Mouse (Mus musculus) G1E (cell line): ENCODE results near the gene Katnbl1. TPM values are rescaled to one million over a fixed set of nuclear protein-coding genes. Genes with fewer than 3 reads are reported as not detected.
A peak's percentile ranks its signal among the peaks of the same experiment; 100 is the strongest.

Experiments used
- ATAC-seq: 2 replicates; pipeline ENCODE4 v1.8.0; 2016; ENCODE audit warnings: mild to moderate bottlenecking; ENCODE audit not compliant: insufficient number of reproducible peaks, poor library complexity, low FRiP score, severe bottlenecking; ENCODE audit errors: extremely low read depth
- DNase-seq: peaks from one replicate; pipeline ENCODE4 v3.0.0; 2012; ENCODE audit warnings: low spot score
- H3K27me3 ChIP-seq: 2 replicates; pipeline ENCODE4 v1.6.1; 2012; ENCODE audit warnings: mild to moderate bottlenecking, low read length, inconsistent platforms; ENCODE audit not compliant: insufficient read depth
- H3K36me3 ChIP-seq: replicated peaks from 2 replicates; pipeline ENCODE3; 2012; ENCODE audit warnings: mild to moderate bottlenecking, inconsistent platforms
- H3K4me1 ChIP-seq: 2 replicates; pipeline ENCODE4 v1.6.1; 2012; ENCODE audit warnings: low read depth, low read length, inconsistent platforms, mixed read lengths; ENCODE audit not compliant: insufficient read depth
- H3K4me3 ChIP-seq: 2 replicates; pipeline ENCODE4 v1.5.1; 2012; ENCODE audit warnings: low read depth, mild to moderate bottlenecking, inconsistent platforms, low read length, moderate library complexity, mixed read lengths
- H3K9me3 ChIP-seq: replicated peaks from 2 replicates; pipeline ENCODE4 v1.6.1; 2012; ENCODE audit warnings: inconsistent platforms
- CTCF ChIP-seq: IDR thresholded peaks from 2 replicates; pipeline ENCODE4 v1.5.1; 2012; ENCODE audit warnings: low read depth, low read length, inconsistent platforms, mixed read lengths
- GATA1 ChIP-seq: IDR thresholded peaks from 2 replicates; pipeline ENCODE4 v1.6.1; 2012; ENCODE audit warnings: borderline replicate concordance, low read length, inconsistent platforms, mixed read lengths
- GATA2 ChIP-seq: IDR thresholded peaks from 2 replicates; pipeline ENCODE4 v1.6.1; 2012; ENCODE audit warnings: low read depth, low read length, inconsistent platforms, borderline replicate concordance
- POLR2AphosphoS5 ChIP-seq: IDR thresholded peaks from 2 replicates; pipeline ENCODE4 v1.6.1; 2012; ENCODE audit warnings: low read depth, low read length, inconsistent platforms; ENCODE audit not compliant: insufficient replicate concordance
- TAL1 ChIP-seq: conservative IDR thresholded peaks from 2 replicates; pipeline ENCODE4 v1.6.1; 2012; ENCODE audit warnings: low read depth, low read length, inconsistent platforms, mixed read lengths
- polyA plus RNA-seq: library from polyadenylated mRNA; stranded (reverse); fragments of >175 nt; gene quantifications from 2 replicates; pipeline ENCODE4 v1.2.3, GENCODE M21; 2012
- total RNA-seq, 2 experiments: library from RNA; stranded (forward) in 1 of 2; stranded (reverse) in 1 of 2; fragments of 200-1000 nt in 1 of 2; fragments of >200 nt in 1 of 2; fragmentation: Nextera tagmentation in 1 of 2; gene quantifications; 2 replicates each; pipeline ENCODE4 v1.2.3; 2014 to 2017

Gene Katnbl1
- total RNA-seq (2014; fragmentation: Nextera tagmentation) (34.2 and 44.3 TPM in 2 replicates), total RNA-seq (2017) (28.2 and 28.4 TPM in 2 replicates), polyA plus RNA-seq (4.5 and 6.8 TPM in 2 replicates)

GRCm38 (mm10) chr2:112378973-112379898 lies at the start of gene Katnbl1:
Katnbl1 (plus strand) TSS chr2:112379211.
- H3K9me3 ChIP-seq: no peaks in the 10 kb centered on the region
- H3K36me3 ChIP-seq: peaks cover 14% of the 10 kb centered on the region
- peak; percentile 89 for ATAC-seq
- H3K4me1 ChIP-seq: peaks cover 33% of the 10 kb centered on the region
- TF ChIP-seq POLR2AphosphoS5 (no peak), CTCF (peak; percentile 61), TAL1 (no peak)
- peak; percentile 95 for DNase-seq
- H3K4me3 ChIP-seq: peak within 1 kb of the TSS; percentile 80
- peaks cover 4% of the 10 kb centered on the region for H3K27me3 ChIP-seq

GRCm38 (mm10) chr2:112332051-112332898 lies 46.7 kb upstream of the Katnbl1 start:
- Histone ChIP-seq H3K9me3 (no peaks in the 10 kb centered on the region), H3K4me3 (no peak overlapping the region), H3K27me3 (no peaks in the 10 kb centered on the region), H3K36me3 (peaks cover 25% of the 10 kb centered on the region), H3K4me1 (peaks cover 5% of the 10 kb centered on the region; the same call in 1 of the 2 replicates)
- TF ChIP-seq GATA1 (no peak), CTCF (no peak), GATA2 (no peak), TAL1 (no peak), POLR2AphosphoS5 (no peak)
- ATAC-seq (no peak), DNase-seq (no peak)

GRCm38 (mm10) chr2:112337211-112337610 lies 41.8 kb upstream of the Katnbl1 start:
- Histone ChIP-seq H3K9me3 (no peaks in the 10 kb centered on the region), H3K4me1 (peaks cover 2% of the 10 kb centered on the region; the same call in 1 of the 2 replicates), H3K27me3 (no peaks in the 10 kb centered on the region), H3K4me3 (no peak overlapping the region), H3K36me3 (peaks cover 37% of the 10 kb centered on the region)
- no peak for TF ChIP-seq GATA2
- TF ChIP-seq TAL1: no peak
- TF ChIP-seq GATA1: no peak
- no peak for TF ChIP-seq POLR2AphosphoS5
- DNase-seq (no peak), ATAC-seq (no peak)

GRCm38 (mm10) chr2:112339736-112340135 lies 39.3 kb upstream of the Katnbl1 start:
- Histone ChIP-seq H3K36me3 (peaks cover 33% of the 10 kb centered on the region), H3K4me1 (no peaks in the 10 kb centered on the region; the same call in 1 of the 2 replicates), H3K9me3 (no peaks in the 10 kb centered on the region), H3K4me3 (no peak overlapping the region), H3K27me3 (no peaks in the 10 kb centered on the region)
- no peak for ATAC-seq
- DNase-seq: no peak
- TF ChIP-seq CTCF: no peak
- TF ChIP-seq GATA2: no peak
- TF ChIP-seq GATA1: no peak
- TF ChIP-seq TAL1: no peak
- TF ChIP-seq POLR2AphosphoS5: no peak

DNA sequence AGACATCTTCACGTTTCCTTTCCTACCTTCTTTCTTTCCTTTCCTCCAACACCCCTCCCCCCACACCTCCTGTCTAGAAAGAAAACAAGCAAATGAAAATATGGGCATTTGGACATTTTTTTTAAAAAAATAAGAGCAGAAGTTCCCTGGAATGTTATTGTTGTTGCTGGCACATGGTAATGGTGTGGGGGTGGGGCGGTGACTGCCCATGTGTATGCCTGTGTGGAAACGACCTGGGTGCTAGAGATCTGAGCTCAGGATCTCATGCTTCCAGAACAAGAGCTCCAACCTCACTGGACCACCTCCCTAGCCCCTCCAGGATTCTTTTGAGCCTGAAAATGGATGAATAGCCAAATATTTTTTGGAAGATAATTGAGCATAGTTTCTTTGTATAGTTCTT lies 37.9 kb upstream of the Katnbl1 start:
- no peaks in the 10 kb centered on the region for H3K27me3 ChIP-seq
- H3K4me3 ChIP-seq: no peak overlapping the region
- TF ChIP-seq POLR2AphosphoS5 (no peak), GATA2 (no peak), CTCF (no peak), TAL1 (no peak), GATA1 (no peak)
- DNase-seq (no peak), ATAC-seq (no peak)
- H3K36me3 ChIP-seq: peaks cover 31% of the 10 kb centered on the region
- no peaks in the 10 kb centered on the region for H3K9me3 ChIP-seq
- no peaks in the 10 kb centered on the region; the same call in 1 of the 2 replicates for H3K4me1 ChIP-seq

DNA sequence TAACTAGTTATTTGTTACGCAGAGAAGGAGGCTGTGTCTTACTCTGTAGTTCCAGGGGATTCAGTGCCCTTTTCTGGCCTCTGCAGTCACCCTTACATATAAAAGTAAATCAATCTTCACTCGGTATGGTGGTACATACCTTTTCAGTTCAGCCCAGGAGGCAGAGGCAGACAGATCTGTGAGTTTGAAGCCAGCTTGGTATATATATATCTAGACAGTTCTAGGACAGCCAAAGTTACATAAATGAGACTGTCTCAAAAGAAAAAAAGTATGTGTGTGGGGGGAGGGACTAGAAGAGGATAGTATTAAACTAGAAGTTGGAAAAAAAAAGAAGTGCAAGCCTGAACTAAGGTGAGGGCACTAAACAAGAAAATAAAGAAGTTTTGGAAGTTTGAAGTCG lies 30.8 kb upstream of the Katnbl1 start:
- Histone ChIP-seq H3K27me3 (no peaks in the 10 kb centered on the region), H3K9me3 (no peaks in the 10 kb centered on the region), H3K4me3 (no peak overlapping the region), H3K36me3 (peaks cover 44% of the 10 kb centered on the region), H3K4me1 (no peaks in the 10 kb centered on the region)
- ATAC-seq (no peak), DNase-seq (no peak)
- TF ChIP-seq POLR2AphosphoS5 (no peak), TAL1 (no peak), GATA1 (no peak), GATA2 (no peak), CTCF (no peak)
